23 mouse cellular contexts compared by ENCODE assay signal in the genomic region with DNA sequence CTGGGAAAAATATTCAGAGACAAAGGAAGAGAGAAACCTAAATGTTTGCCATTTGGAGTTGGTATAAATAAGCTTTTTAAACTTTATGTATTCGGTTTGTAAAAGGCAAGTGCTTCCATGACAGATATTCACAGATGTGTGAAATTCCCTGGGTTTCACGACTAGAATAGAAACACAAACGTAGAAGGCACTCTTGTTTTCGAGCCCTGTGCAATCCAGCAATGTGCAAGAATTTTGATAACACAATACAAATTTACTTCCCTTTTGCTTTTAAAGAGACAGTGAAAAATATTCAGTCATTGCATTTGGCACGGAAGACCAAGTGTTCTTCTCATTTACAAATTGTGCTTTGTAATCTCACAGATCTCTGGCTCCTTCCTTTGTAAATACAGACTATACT.
A peak's percentile ranks its signal among the peaks of the same experiment; 100 is the strongest.
DNase-seq lines count a peak whose midpoint lies in the region; ATAC-seq and TF ChIP-seq lines count a peak whose summit lies in the region.
"Had no signal": no experiment of that assay in that cellular context is flagged by ENCODE, and none has a peak within 500 bp of the region (broad histone marks: within the 10 kb centered on the region; RNA-seq: fewer than 3 reads in every experiment).

No protein-coding gene starts in this region.

- no peak overlapping the region for H3K27ac ChIP-seq in lung, postnatal 0 days (ENCODE audit: low read length)
- H3K27ac ChIP-seq: heart, embryonic 10.5 days; heart, embryonic 15.5 days; midbrain, embryonic 10.5 days had no signal

- H3K27me3 ChIP-seq in lung, postnatal 0 days (replicated peaks; ENCODE audit: insufficient read depth, low read length), result no peaks in the 10 kb centered on the region
- H3K27me3 ChIP-seq: heart, embryonic 15.5 days; lung, embryonic 15.5 days; midbrain, embryonic 15.5 days had no signal

- TF ChIP-seq CTCF in lung, postnatal 0 days (IDR thresholded peaks at IDR 0.05), result no peak

- no peaks in the 10 kb centered on the region; the same call in 1 of the 2 replicates for H3K4me1 ChIP-seq in lung, postnatal 0 days (ENCODE audit: insufficient read depth, low read depth, low read length)

- H3K36me3 ChIP-seq in lung, postnatal 0 days (ENCODE audit: insufficient read depth, low read length), result no peaks in the 10 kb centered on the region
- H3K36me3 ChIP-seq: heart, embryonic 10.5 days; heart, embryonic 15.5 days; lung, embryonic 15.5 days; midbrain, embryonic 10.5 days; midbrain, embryonic 15.5 days had no signal

- no peak overlapping the region for H3K4me3 ChIP-seq in lung, postnatal 0 days (ENCODE audit: low read depth, low read length)
- H3K4me3 ChIP-seq: heart, embryonic 10.5 days; heart, embryonic 15.5 days; lung, embryonic 15.5 days; midbrain, embryonic 10.5 days; midbrain, embryonic 15.5 days had no signal

- 11% methylated on average over 5 of the region's 5 CpGs for WGBS in lung, postnatal 0 days

- no peak for TF ChIP-seq EP300 in lung, postnatal 0 days (IDR thresholded peaks at IDR 0.05)

- peak; percentile 55; the same call in 1 of the 2 replicates for ATAC-seq in frontal cortex, adult (ENCODE audit: low TSS enrichment)
- ATAC-seq in lung, postnatal 0 days, result no peak
- 0 out of 2 replicates have a peak, but pooled peaks have one; percentile 30 for ATAC-seq in megakaryocyte-erythroid progenitor cell, adult 5-6 weeks (replicated peaks; ENCODE audit: low FRiP score, low TSS enrichment, poor library complexity, severe bottlenecking)
- ATAC-seq: activated CD4-positive, CD25-positive, alpha-beta regulatory T cell, adult 4 months; intestine, embryonic 16.5 days had no signal

- no peak for DNase-seq in frontal cortex, postnatal 36 days (ENCODE audit: low spot score in 2 of 2)
- peak; percentile 26 for DNase-seq in lung, postnatal 0 days (ENCODE audit: low spot score)
- DNase-seq in lung, postnatal 36 days, result no peak
- peak; percentile 32 for DNase-seq in brain, adult 2 months (ENCODE audit: low read depth, low spot score)
- no peak for DNase-seq in left cerebral cortex, adult 11 months (ENCODE audit: low spot score)
- DNase-seq in urinary bladder, postnatal 25 days (ENCODE audit: low spot score), result no peak
- DNase-seq: cerebellum, adult 8-10 months; cerebellum, postnatal 25 days; heart, adult 11 months; heart, postnatal 4 days; kidney, adult 8-10 months; kidney, postnatal 10 days; lung, postnatal 4 days had no signal

- no peak overlapping the region for H3K9ac ChIP-seq in lung, postnatal 0 days (replicated peaks; ENCODE audit: low read depth)
- H3K9ac ChIP-seq: heart, embryonic 15.5 days; lung, embryonic 15.5 days; midbrain, embryonic 15.5 days had no signal

- H3K9me3 ChIP-seq in lung, postnatal 0 days (ENCODE audit: low read length), result no peaks in the 10 kb centered on the region
- H3K9me3 ChIP-seq: heart, embryonic 10.5 days; heart, embryonic 15.5 days; lung, embryonic 15.5 days; midbrain, embryonic 10.5 days; midbrain, embryonic 15.5 days had no signal

- no peak overlapping the region for H3K4me2 ChIP-seq in lung, postnatal 0 days (replicated peaks; ENCODE audit: low read depth, low read length)
- H3K4me2 ChIP-seq: heart, embryonic 15.5 days; liver, embryonic 11.5 days; lung, embryonic 15.5 days; midbrain, embryonic 15.5 days had no signal

Comparison
In these comparisons a context has a peak if more than half of its experiments do, and no peak if none do; other contexts are left out.
1. DNase-seq: peak in lung, postnatal 0 days (single experiment) and brain, adult 2 months (single experiment); none in frontal cortex, postnatal 36 days (0 of 2), lung, postnatal 36 days (single experiment), left cerebral cortex, adult 11 months (single experiment) and urinary bladder, postnatal 25 days (single experiment).